Mouse (Mus musculus) embryonic facial prominence, embryonic 14.5 days (tissue): Measurements from ENCODE around the gene Mef2b. TPM values are rescaled to one million over a fixed set of nuclear protein-coding genes. Genes with fewer than 3 reads are reported as not detected.
A peak's percentile ranks its signal among the peaks of the same experiment; 100 is the strongest.

Source experiments
- ATAC-seq: fragments of 200-750 bp; cut with Nextera tagmentation; 2 replicates; pipeline ENCODE4 v1.8.0; 2017; ENCODE audit warnings: low read depth, moderate number of reproducible peaks, moderate TSS enrichment
- DNase-seq: peaks from one replicate; pipeline ENCODE4 v3.0.0-alpha.2; 2015; ENCODE audit warnings: low spot score
- H3K27ac ChIP-seq: fragments of 300-500 bp; sonication (generic); replicated peaks from 2 replicates; pipeline ENCODE4 v1.5.1; 2014; ENCODE audit warnings: low read depth, mild to moderate bottlenecking, low read length, moderate library complexity
- H3K27me3 ChIP-seq: fragments of 300-500 bp; sonication (generic); replicated peaks from 2 replicates; pipeline ENCODE4 v1.6.1; 2014; ENCODE audit warnings: low read length; ENCODE audit not compliant: control insufficient read depth, insufficient read depth
- H3K36me3 ChIP-seq: fragments of 300-500 bp; sonication (generic); 2 replicates; pipeline ENCODE4 v1.6.1; 2014; ENCODE audit warnings: low read length, mixed read lengths; ENCODE audit not compliant: control insufficient read depth, insufficient read depth
- H3K4me1 ChIP-seq: fragments of 300-500 bp; sonication (generic); 2 replicates; pipeline ENCODE4 v1.6.1; 2014; ENCODE audit warnings: antibody characterized with exemption, low read length; ENCODE audit not compliant: control insufficient read depth, insufficient read depth
- H3K4me2 ChIP-seq: fragments of 300-500 bp; sonication (generic); 2 replicates; pipeline ENCODE4 v1.6.1; 2014; ENCODE audit warnings: low read depth, mild to moderate bottlenecking, low read length, moderate library complexity, mixed read lengths
- H3K4me3 ChIP-seq: fragments of 300-500 bp; sonication (generic); 2 replicates; pipeline ENCODE4 v1.5.1; 2014; ENCODE audit warnings: low read depth, mild to moderate bottlenecking, low read length
- H3K9ac ChIP-seq: fragments of 300-500 bp; sonication (generic); 2 replicates; pipeline ENCODE4 v1.6.1; 2014; ENCODE audit warnings: low read depth, mild to moderate bottlenecking, low read length, moderate library complexity, mixed read lengths
- H3K9me3 ChIP-seq: fragments of 300-500 bp; sonication (generic); 2 replicates; pipeline ENCODE4 v1.6.1; 2016; ENCODE audit warnings: low read length; ENCODE audit not compliant: control insufficient read depth
- WGBS: fragments of 180-500 bp; shearing (Covaris S2); extraction: QIAGEN DNeasy Blood & Tissue Kit; methylation state at CpG from one replicate; pipeline ENCODE4 v1.1.7; 2014; 5-methylcytosine and 5-hydroxymethylcytosine counted together
- polyA plus RNA-seq: library from polyadenylated mRNA; unstranded; fragments of >200 nt; fragmentation: Nextera tagmentation; extraction: Ambion mirVana; gene quantifications from 2 replicates; pipeline ENCODE4 v1.2.1, GENCODE M21; 2014

The Mef2b gene
- polyA plus RNA-seq, 1 experiment from 2014 or later = 4.9 TPM

GRCm38 (mm10) chr8:70178231-70178630 is 38.7 kb downstream of the Mef2b start:
- Histone ChIP-seq H3K27ac (no peak overlapping the region), H3K9ac (no peak overlapping the region), H3K9me3 (no peaks in the 10 kb centered on the region), H3K4me1 (0 out of 2 replicates have a peak, but pooled peaks cover 3% of the 10 kb centered on the region), H3K4me2 (no peak overlapping the region), H3K4me3 (no peak overlapping the region), H3K27me3 (no peaks in the 10 kb centered on the region), H3K36me3 (peaks cover 57% of the 10 kb centered on the region)
- DNase-seq = no peak
- no peak for ATAC-seq
- WGBS = 93% methylated on average over 2 of the region's 2 CpGs

GRCm38 (mm10) chr8:70179082-70179481 is 39.6 kb downstream of the Mef2b start:
- H3K4me3 ChIP-seq = no peak overlapping the region
- no peaks in the 10 kb centered on the region for H3K27me3 ChIP-seq
- 95% methylated on average over 4 of the region's 4 CpGs for WGBS
- ATAC-seq (no peak), DNase-seq (no peak)
- no peak overlapping the region for H3K4me2 ChIP-seq
- H3K9ac ChIP-seq = no peak overlapping the region
- H3K9me3 ChIP-seq = no peaks in the 10 kb centered on the region
- no peak overlapping the region for H3K27ac ChIP-seq
- H3K36me3 ChIP-seq = peaks cover 59% of the 10 kb centered on the region
- no peaks in the 10 kb centered on the region for H3K4me1 ChIP-seq

GRCm38 (mm10) chr8:70181212-70181902 is 41.8 kb downstream of the Mef2b start:
- no peaks in the 10 kb centered on the region for H3K4me1 ChIP-seq
- no peak overlapping the region for H3K27ac ChIP-seq
- no peaks in the 10 kb centered on the region for H3K9me3 ChIP-seq
- ATAC-seq (peak; percentile 24; the same call in 1 of the 2 replicates), DNase-seq (no peak)
- WGBS = 82% methylated on average over 16 of the region's 16 CpGs
- H3K36me3 ChIP-seq = peaks cover 59% of the 10 kb centered on the region
- no peak overlapping the region for H3K9ac ChIP-seq
- H3K27me3 ChIP-seq = no peaks in the 10 kb centered on the region
- H3K4me2 ChIP-seq = no peak overlapping the region
- no peak overlapping the region for H3K4me3 ChIP-seq

GRCm38 (mm10) chr8:70181903-70182252 is 42.4 kb downstream of the Mef2b start:
- Histone ChIP-seq H3K27me3 (no peaks in the 10 kb centered on the region), H3K4me1 (no peaks in the 10 kb centered on the region), H3K4me3 (no peak overlapping the region), H3K9me3 (no peaks in the 10 kb centered on the region), H3K27ac (no peak overlapping the region), H3K4me2 (no peak overlapping the region), H3K9ac (no peak overlapping the region), H3K36me3 (peaks cover 55% of the 10 kb centered on the region)
- WGBS = 49% methylated on average over 2 of the region's 2 CpGs
- ATAC-seq = peak; percentile 54; the same call in 1 of the 2 replicates
- peak; percentile 34 for DNase-seq

- ATAC-seq (no peak), DNase-seq (no peak)
- H3K4me2 ChIP-seq = no peak overlapping the region
- 83% methylated on average over 4 of the region's 4 CpGs for WGBS
- peaks cover 44% of the 10 kb centered on the region for H3K36me3 ChIP-seq
- no peaks in the 10 kb centered on the region for H3K9me3 ChIP-seq
- H3K27me3 ChIP-seq = no peaks in the 10 kb centered on the region
- H3K4me1 ChIP-seq = no peaks in the 10 kb centered on the region
- no peak overlapping the region for H3K9ac ChIP-seq
- no peak overlapping the region for H3K27ac ChIP-seq
- no peak overlapping the region for H3K4me3 ChIP-seq
Observed at GRCm38 (mm10) chr8:70183194-70183593, 43.7 kb downstream of the Mef2b start.

GRCm38 (mm10) chr8:70188707-70189106 is 49.2 kb downstream of the Mef2b start:
- Histone ChIP-seq H3K27ac (no peak overlapping the region), H3K9ac (no peak overlapping the region), H3K27me3 (no peaks in the 10 kb centered on the region), H3K36me3 (no peaks in the 10 kb centered on the region), H3K4me2 (no peak overlapping the region), H3K9me3 (no peaks in the 10 kb centered on the region), H3K4me3 (no peak overlapping the region), H3K4me1 (no peaks in the 10 kb centered on the region)
- ATAC-seq = no peak
- no peak for DNase-seq
- 75% methylated on average over 7 of the region's 7 CpGs for WGBS

GRCm38 (mm10) chr8:70193238-70193637 is 53.7 kb downstream of the Mef2b start:
- 66% methylated on average over 2 of the region's 5 CpGs for WGBS

GRCm38 (mm10) chr8:70194191-70194590 is 54.7 kb downstream of the Mef2b start:
- ATAC-seq (no peak), DNase-seq (no peak)
- H3K4me3 ChIP-seq = no peak overlapping the region
- H3K27me3 ChIP-seq = no peaks in the 10 kb centered on the region
- WGBS = 76% methylated on average over 3 of the region's 3 CpGs
- no peak overlapping the region for H3K9ac ChIP-seq
- H3K9me3 ChIP-seq = no peaks in the 10 kb centered on the region
- H3K4me1 ChIP-seq = no peaks in the 10 kb centered on the region
- H3K4me2 ChIP-seq = no peak overlapping the region
- no peak overlapping the region for H3K27ac ChIP-seq
- no peaks in the 10 kb centered on the region for H3K36me3 ChIP-seq

More at GRCm38 (mm10) chr8:70193238-70193637, 53.7 kb downstream of the Mef2b start:
- H3K27me3 ChIP-seq = no peaks in the 10 kb centered on the region
- H3K4me2 ChIP-seq = no peak overlapping the region
- no peaks in the 10 kb centered on the region for H3K4me1 ChIP-seq
- no peak overlapping the region for H3K27ac ChIP-seq
- H3K9me3 ChIP-seq = no peaks in the 10 kb centered on the region
- H3K9ac ChIP-seq = no peak overlapping the region
- ATAC-seq (no peak), DNase-seq (no peak)
- H3K4me3 ChIP-seq = no peak overlapping the region
- H3K36me3 ChIP-seq = no peaks in the 10 kb centered on the region

GRCm38 (mm10) chr8:70195762-70196161 is 56.3 kb downstream of the Mef2b start:
- WGBS = 77% methylated on average over 2 of the region's 2 CpGs
- Histone ChIP-seq H3K9me3 (no peaks in the 10 kb centered on the region), H3K9ac (no peak overlapping the region), H3K4me3 (no peak overlapping the region), H3K4me1 (no peaks in the 10 kb centered on the region), H3K27ac (no peak overlapping the region), H3K27me3 (no peaks in the 10 kb centered on the region), H3K36me3 (no peaks in the 10 kb centered on the region), H3K4me2 (no peak overlapping the region)
- DNase-seq (no peak), ATAC-seq (no peak)
